Comparison of ENCODE assay signal across 8 mouse cellular contexts in the genomic region with DNA sequence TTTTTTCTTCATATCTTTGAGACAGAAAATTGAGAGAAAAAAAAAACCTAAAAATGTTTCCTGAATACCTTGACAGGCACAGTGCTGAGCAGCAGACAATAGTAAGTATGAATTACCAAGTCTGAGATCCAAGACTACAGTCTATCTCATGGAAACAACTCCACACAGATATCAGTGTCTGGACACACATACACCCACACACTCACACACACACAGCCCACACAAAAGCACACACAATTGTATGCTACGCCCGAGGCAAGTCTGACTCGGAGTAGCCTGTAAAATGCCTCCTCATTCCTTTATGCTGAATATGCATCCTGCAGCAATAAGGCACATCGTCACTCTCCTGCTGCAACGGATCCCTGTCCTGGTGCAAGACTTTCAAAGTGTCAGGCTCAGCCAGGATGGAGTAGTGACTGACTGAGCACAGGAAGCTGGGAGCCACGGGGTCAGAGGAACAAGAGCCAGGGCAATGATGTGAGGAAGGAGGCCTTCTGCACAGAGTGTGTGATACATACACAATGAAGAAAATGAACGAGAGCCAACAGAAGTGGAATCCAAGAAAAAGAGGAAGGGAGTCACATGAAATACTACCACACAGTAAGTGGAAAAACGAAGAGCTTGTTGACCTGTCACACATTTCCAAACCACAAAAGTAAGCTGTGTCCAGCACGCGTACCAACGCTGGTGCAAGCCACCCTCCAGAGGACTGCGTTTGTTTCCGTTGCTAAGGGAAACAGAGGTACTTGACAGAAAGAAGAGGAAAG. TPM values are rescaled to one million over a fixed set of nuclear protein-coding genes. Genes with fewer than 3 reads are reported as not detected.
DNase-seq lines count a peak whose midpoint lies in the region; ATAC-seq and TF ChIP-seq lines count a peak whose summit lies in the region.

No protein-coding gene starts in this region.

- peaks cover 11% of the 10 kb centered on the region; the same call in 1 of the 2 replicates for H3K4me1 ChIP-seq in kidney, embryonic 14.5 days (ENCODE audit: control insufficient read depth, insufficient read depth, low read length)
- peaks cover 5% of the 10 kb centered on the region for H3K4me1 ChIP-seq in megakaryocyte, embryonic 14.5 days

- H3K27ac ChIP-seq in gastrocnemius, adult 2 months: peak overlapping the region; percentile 53
- H3K27ac ChIP-seq in kidney, embryonic 14.5 days (ENCODE audit: low read depth, low read length): no peak overlapping the region

- H3K27me3 ChIP-seq in kidney, embryonic 14.5 days (ENCODE audit: control insufficient read depth, insufficient read depth, low read length): no peaks in the 10 kb centered on the region
- no peaks in the 10 kb centered on the region for H3K27me3 ChIP-seq in megakaryocyte, embryonic 14.5 days (replicated peaks)

- peak; percentile 29 for DNase-seq in gastrocnemius, adult 2 months
- no peak for DNase-seq in gastrocnemius, adult 8-10 months (ENCODE audit: low spot score in 2 of 2)
- DNase-seq in layer of hippocampus, postnatal 36 days: no peak
- no peak for DNase-seq in left cerebral cortex, postnatal 10 days (ENCODE audit: extremely low spot score in 1 of 2, low spot score in 2 of 2)
- DNase-seq in frontal cortex, postnatal 36 days (ENCODE audit: low spot score in 2 of 2): no peak

- ATAC-seq in common myeloid progenitor, adult 5-6 weeks (replicated peaks; ENCODE audit: low read depth, poor library complexity, severe bottlenecking): peak; percentile 91
- peak; percentile 82 for ATAC-seq in kidney, embryonic 14.5 days (ENCODE audit: low FRiP score, low TSS enrichment)

- no peak for TF ChIP-seq CTCF in gastrocnemius, adult 2 months (IDR thresholded peaks at IDR 0.05)

- no peak overlapping the region for H3K4me2 ChIP-seq in kidney, embryonic 14.5 days (replicated peaks; ENCODE audit: low read depth, low read length)

- intact Hi-C loops in gastrocnemius, adult 2 months (cut with DNase I): no loop called here
- intact Hi-C loops in left cerebral cortex, postnatal 10 days (cut with DNase I): no loop called here

- H3K9ac ChIP-seq in kidney, embryonic 14.5 days (ENCODE audit: low read depth, low read length): no peak overlapping the region

- no peaks in the 10 kb centered on the region for H3K9me3 ChIP-seq in kidney, embryonic 14.5 days (ENCODE audit: control insufficient read depth, low read length)
- H3K9me3 ChIP-seq in megakaryocyte, embryonic 14.5 days: no peaks in the 10 kb centered on the region

- H3K36me3 ChIP-seq in kidney, embryonic 14.5 days (ENCODE audit: control insufficient read depth, insufficient read depth, low read length): no peaks in the 10 kb centered on the region
- H3K36me3 ChIP-seq in megakaryocyte, embryonic 14.5 days (replicated peaks; ENCODE audit: low read length): no peaks in the 10 kb centered on the region

- no peak overlapping the region for H3K4me3 ChIP-seq in gastrocnemius, adult 2 months
- no peak overlapping the region for H3K4me3 ChIP-seq in kidney, embryonic 14.5 days (ENCODE audit: low read length)
- H3K4me3 ChIP-seq in megakaryocyte, embryonic 14.5 days (replicated peaks): peak overlapping the region; percentile 72

- 14% methylated on average over 13 of the region's 13 CpGs for WGBS in kidney, embryonic 14.5 days

RNA-seq across cellular contexts. Expression of gene Adam22, which starts 10.9 kb away (rescaled TPM):
- total RNA-seq in gastrocnemius, adult 2 months (2021): 1 to 10 TPM; 1.6 to 2.8 TPM
- 1 to 10 TPM; 1.5 to 2.9 (median 2.0) TPM for total RNA-seq in gastrocnemius, adult 8-10 months (2022)
- 1.7 and 1.9 TPM in 2 replicates for total RNA-seq in common myeloid progenitor, adult 5-6 weeks (2017)
- 7.6 and 10.2 TPM in 2 replicates for polyA plus RNA-seq in kidney, embryonic 14.5 days (2014; fragmentation: Nextera tagmentation; extraction: Ambion mirVana)
- polyA plus RNA-seq in megakaryocyte, embryonic 14.5 days (2012; ENCODE audit: insufficient read depth, low replicate concordance): 0.03 TPM in 1 of 2 replicates, not detected in the other
- 100 to 1,000 TPM; 153 to 161 TPM for total RNA-seq in layer of hippocampus, postnatal 36 days (2021)
- 100 to 1,000 TPM; 207 to 208 TPM for total RNA-seq in left cerebral cortex, postnatal 10 days (2021)

Comparison
In these comparisons a context has a peak if more than half of its experiments do, and no peak if none do; other contexts are left out.
1. RNA of gene Adam22, which starts 10.9 kb away (total RNA-seq): 207 to 208 TPM in left cerebral cortex, postnatal 10 days and 153 to 161 TPM in layer of hippocampus, postnatal 36 days; 1.6 to 2.8 TPM in gastrocnemius, adult 2 months, 1.5 to 2.9 TPM in gastrocnemius, adult 8-10 months and 1.7 to 1.9 TPM in common myeloid progenitor, adult 5-6 weeks; every median in the first group is over 10 times any median in the second.